Mouse (Mus musculus) small intestine, adult 2 months (tissue): ENCODE data around the gene Magi1. TPM values are rescaled to one million over a fixed set of nuclear protein-coding genes. Genes with fewer than 3 reads are reported as not detected.

Source experiments
- H3K27ac ChIP-seq: fragments of 200-500 bp; 2 replicates; pipeline ENCODE4 v1.5.1; 2012; ENCODE audit warnings: low read depth, low read length, control low read depth, inconsistent platforms; ENCODE audit not compliant: insufficient read depth
- H3K27me3 ChIP-seq: fragments of 200-500 bp; 2 replicates; pipeline ENCODE4 v1.6.1; 2012; ENCODE audit warnings: mild to moderate bottlenecking, moderate library complexity, low read length, inconsistent platforms; ENCODE audit not compliant: control insufficient read depth, insufficient read depth
- H3K36me3 ChIP-seq: fragments of 200-500 bp; 2 replicates; pipeline ENCODE4 v1.6.1; 2012; ENCODE audit warnings: mild to moderate bottlenecking, low read length, control low read depth, inconsistent platforms; ENCODE audit not compliant: control insufficient read depth, insufficient read depth
- H3K4me1 ChIP-seq: fragments of 200-500 bp; 2 replicates; pipeline ENCODE4 v1.6.1; 2012; ENCODE audit warnings: low read length, inconsistent platforms, mixed read lengths; ENCODE audit not compliant: control insufficient read depth, insufficient read depth, insufficient read length
- H3K4me3 ChIP-seq: fragments of 200-500 bp; 2 replicates; pipeline ENCODE4 v1.5.1; 2012; ENCODE audit warnings: low read depth, mild to moderate bottlenecking, control low read depth, inconsistent platforms, low read length, moderate library complexity
- CTCF ChIP-seq: fragments of 200-500 bp; IDR thresholded peaks from 2 replicates; pipeline ENCODE4 v1.5.1; 2012; ENCODE audit warnings: low read depth, mild to moderate bottlenecking, control low read depth, inconsistent platforms, low read length, moderate library complexity, mixed read lengths; ENCODE audit not compliant: insufficient replicate concordance, insufficient read length; ENCODE audit errors: extremely low read depth
- POLR2A ChIP-seq: fragments of 200-500 bp; IDR thresholded peaks from 2 replicates; pipeline ENCODE4 v1.6.1; 2012; ENCODE audit warnings: low read depth, mild to moderate bottlenecking, control low read depth, inconsistent platforms, low read length, moderate library complexity
- WGBS: fragments of 180-500 bp; shearing (Covaris S2); methylation state at CpG from one replicate; pipeline ENCODE4 v1.1.7; 2018; 5-methylcytosine and 5-hydroxymethylcytosine counted together
- polyA plus RNA-seq: library from polyadenylated mRNA; depleted of rRNA; stranded (reverse); fragments of >200 nt; gene quantifications from 2 replicates; pipeline ENCODE4 v1.2.3, GENCODE M21; 2012

Magi1 gene
- polyA plus RNA-seq, 1 experiment, result 7.0 TPM

GRCm38 (mm10) chr6:93716686-93717625 lies 566.8 kb downstream of the Magi1 start:
- Histone ChIP-seq H3K27me3 (no peaks in the 10 kb centered on the region), H3K4me3 (no peak overlapping the region), H3K4me1 (no peaks in the 10 kb centered on the region), H3K36me3 (no peaks in the 10 kb centered on the region), H3K27ac (no peak overlapping the region)
- TF ChIP-seq CTCF, result no peak
- no peak for TF ChIP-seq POLR2A
- WGBS, result 49% methylated on average over 24 of the region's 24 CpGs

- Histone ChIP-seq H3K4me3 (no peak overlapping the region), H3K27me3 (no peaks in the 10 kb centered on the region), H3K4me1 (no peaks in the 10 kb centered on the region), H3K36me3 (no peaks in the 10 kb centered on the region), H3K27ac (no peak overlapping the region)
- WGBS, result 61% methylated on average over 24 of the region's 24 CpGs
- TF ChIP-seq POLR2A, result no peak
- TF ChIP-seq CTCF, result no peak
These were observed 568.2 kb downstream of the Magi1 start for GRCm38 (mm10) chr6:93715181-93716180.

- no peaks in the 10 kb centered on the region for H3K4me1 ChIP-seq
- 89% methylated on average over 5 of the region's 5 CpGs for WGBS
- TF ChIP-seq POLR2A, result no peak
- no peak for TF ChIP-seq CTCF
- H3K4me3 ChIP-seq, result no peak overlapping the region
- H3K27me3 ChIP-seq, result no peaks in the 10 kb centered on the region
- peaks cover 2% of the 10 kb centered on the region; the same call in 1 of the 2 replicates for H3K36me3 ChIP-seq
- H3K27ac ChIP-seq, result no peak overlapping the region
These were observed 579.4 kb downstream of the Magi1 start for GRCm38 (mm10) chr6:93704350-93704749.

- H3K4me1 ChIP-seq, result no peaks in the 10 kb centered on the region
- no peak overlapping the region for H3K27ac ChIP-seq
- H3K4me3 ChIP-seq, result no peak overlapping the region
- H3K27me3 ChIP-seq, result no peaks in the 10 kb centered on the region
- 82% methylated on average over 13 of the region's 13 CpGs for WGBS
- H3K36me3 ChIP-seq, result peaks cover 5% of the 10 kb centered on the region; the same call in 1 of the 2 replicates
- TF ChIP-seq POLR2A (no peak), CTCF (no peak)
These were observed 584.3 kb downstream of the Magi1 start for GRCm38 (mm10) chr6:93699436-93699835.

GRCm38 (mm10) chr6:93697956-93698355 lies 585.8 kb downstream of the Magi1 start:
- no peaks in the 10 kb centered on the region for H3K27me3 ChIP-seq
- H3K36me3 ChIP-seq, result peaks cover 7% of the 10 kb centered on the region
- no peaks in the 10 kb centered on the region for H3K4me1 ChIP-seq
- H3K27ac ChIP-seq, result no peak overlapping the region
- no peak overlapping the region for H3K4me3 ChIP-seq
- 68% methylated on average over 5 of the region's 5 CpGs for WGBS
- TF ChIP-seq CTCF (no peak), POLR2A (no peak)

- WGBS, result 85% methylated on average over 17 of the region's 17 CpGs
- TF ChIP-seq POLR2A (no peak), CTCF (no peak)
- H3K36me3 ChIP-seq, result peaks cover 24% of the 10 kb centered on the region
- H3K27ac ChIP-seq, result no peak overlapping the region
- H3K4me1 ChIP-seq, result no peaks in the 10 kb centered on the region
- no peaks in the 10 kb centered on the region for H3K27me3 ChIP-seq
- no peak overlapping the region for H3K4me3 ChIP-seq
These were observed 605.0 kb downstream of the Magi1 start for GRCm38 (mm10) chr6:93678766-93679165.

GRCm38 (mm10) chr6:93666731-93667130 lies 617.0 kb downstream of the Magi1 start:
- H3K36me3 ChIP-seq, result no peaks in the 10 kb centered on the region
- no peaks in the 10 kb centered on the region for H3K27me3 ChIP-seq
- TF ChIP-seq CTCF (no peak), POLR2A (no peak)
- no peak overlapping the region for H3K4me3 ChIP-seq
- WGBS, result 74% methylated on average over 2 of the region's 2 CpGs
- no peak overlapping the region for H3K27ac ChIP-seq
- no peaks in the 10 kb centered on the region for H3K4me1 ChIP-seq
